Mouse (Mus musculus): ENCODE data around the gene Cdyl. TPM values are rescaled to one million over a fixed set of nuclear protein-coding genes. Genes with fewer than 3 reads are reported as not detected.

Gene Cdyl
- polyA plus RNA-seq, 1 experiment = 5.5 TPM

GRCm38 (mm10) chr13:35770421-35770820, 110.8 kb downstream of the Cdyl start:
- Histone ChIP-seq H3K4me1 (ENCODE audit: control insufficient read depth, insufficient read depth, low read length) (peaks cover 7% of the 10 kb centered on the region; the same call in 1 of the 2 replicates), H3K4me3 (replicated peaks; ENCODE audit: extremely low read depth, low read depth, low read length) (no peak overlapping the region)
- WGBS = 73% methylated on average over 9 of the region's 9 CpGs
- DNase-seq = no peak
- no peak for TF ChIP-seq POLR2A (IDR thresholded peaks at IDR 0.05; ENCODE audit: borderline replicate concordance, extremely low read depth, low read depth, low read length)
- TF ChIP-seq CTCF (IDR thresholded peaks at IDR 0.05; ENCODE audit: insufficient read depth, low read length) = no peak

- Histone ChIP-seq H3K4me1 (ENCODE audit: control insufficient read depth, insufficient read depth, low read length) (peaks cover 3% of the 10 kb centered on the region; the same call in 1 of the 2 replicates), H3K4me3 (replicated peaks; ENCODE audit: extremely low read depth, low read depth, low read length) (no peak overlapping the region)
- TF ChIP-seq POLR2A (IDR thresholded peaks at IDR 0.05; ENCODE audit: borderline replicate concordance, extremely low read depth, low read depth, low read length) (no peak), CTCF (IDR thresholded peaks at IDR 0.05; ENCODE audit: insufficient read depth, low read length) (peak; percentile 39; the same call in 1 of the 2 replicates)
- DNase-seq = peak; percentile 45
- WGBS = 73% methylated on average over 9 of the region's 9 CpGs
Measured at GRCm38 (mm10) chr13:35771968-35772382, 112.3 kb downstream of the Cdyl start.

- TF ChIP-seq POLR2A (IDR thresholded peaks at IDR 0.05; ENCODE audit: borderline replicate concordance, extremely low read depth, low read depth, low read length) = no peak
- peak; percentile 47; the same call in 1 of the 2 replicates for TF ChIP-seq CTCF (IDR thresholded peaks at IDR 0.05; ENCODE audit: insufficient read depth, low read length)
- WGBS = 62% methylated on average over 7 of the region's 7 CpGs
- H3K4me1 ChIP-seq (ENCODE audit: control insufficient read depth, insufficient read depth, low read length) = peaks cover 7% of the 10 kb centered on the region; the same call in 1 of the 2 replicates
- no peak overlapping the region for H3K4me3 ChIP-seq (replicated peaks; ENCODE audit: extremely low read depth, low read depth, low read length)
- DNase-seq = peak; percentile 26
Measured at GRCm38 (mm10) chr13:35773763-35774162, 114.1 kb downstream of the Cdyl start.

- TF ChIP-seq POLR2A (IDR thresholded peaks at IDR 0.05; ENCODE audit: borderline replicate concordance, extremely low read depth, low read depth, low read length) (no peak), CTCF (IDR thresholded peaks at IDR 0.05; ENCODE audit: insufficient read depth, low read length) (no peak)
- Histone ChIP-seq H3K4me3 (replicated peaks; ENCODE audit: extremely low read depth, low read depth, low read length) (no peak overlapping the region), H3K4me1 (ENCODE audit: control insufficient read depth, insufficient read depth, low read length) (peaks cover 4% of the 10 kb centered on the region; the same call in 1 of the 2 replicates)
- 77% methylated on average over 7 of the region's 7 CpGs for WGBS
- no peak for DNase-seq
Measured at GRCm38 (mm10) chr13:35776123-35776522, 116.5 kb downstream of the Cdyl start.

- 77% methylated on average over 3 of the region's 3 CpGs for WGBS
- TF ChIP-seq POLR2A (IDR thresholded peaks at IDR 0.05; ENCODE audit: borderline replicate concordance, extremely low read depth, low read depth, low read length) = no peak
- no peak for TF ChIP-seq CTCF (IDR thresholded peaks at IDR 0.05; ENCODE audit: insufficient read depth, low read length)
- Histone ChIP-seq H3K4me1 (ENCODE audit: control insufficient read depth, insufficient read depth, low read length) (peaks cover 6% of the 10 kb centered on the region; the same call in 1 of the 2 replicates), H3K4me3 (replicated peaks; ENCODE audit: extremely low read depth, low read depth, low read length) (no peak overlapping the region)
- no peak for DNase-seq
Measured at GRCm38 (mm10) chr13:35780714-35781113, 121.1 kb downstream of the Cdyl start.

- DNase-seq = no peak
- TF ChIP-seq CTCF (IDR thresholded peaks at IDR 0.05; ENCODE audit: insufficient read depth, low read length) (no peak), POLR2A (IDR thresholded peaks at IDR 0.05; ENCODE audit: borderline replicate concordance, extremely low read depth, low read depth, low read length) (no peak)
- H3K4me1 ChIP-seq (ENCODE audit: control insufficient read depth, insufficient read depth, low read length) = peaks cover 6% of the 10 kb centered on the region; the same call in 1 of the 2 replicates
- no peak overlapping the region for H3K4me3 ChIP-seq (replicated peaks; ENCODE audit: extremely low read depth, low read depth, low read length)
- WGBS = 43% methylated on average over 3 of the region's 3 CpGs
Measured at GRCm38 (mm10) chr13:35781755-35782154, 122.1 kb downstream of the Cdyl start.

- Histone ChIP-seq H3K4me1 (ENCODE audit: control insufficient read depth, insufficient read depth, low read length) (peaks cover 5% of the 10 kb centered on the region; the same call in 1 of the 2 replicates), H3K4me3 (replicated peaks; ENCODE audit: extremely low read depth, low read depth, low read length) (no peak overlapping the region)
- 64% methylated on average over 2 of the region's 2 CpGs for WGBS
- TF ChIP-seq POLR2A (IDR thresholded peaks at IDR 0.05; ENCODE audit: borderline replicate concordance, extremely low read depth, low read depth, low read length) (no peak), CTCF (IDR thresholded peaks at IDR 0.05; ENCODE audit: insufficient read depth, low read length) (peak; percentile 44)
- peak; percentile 31 for DNase-seq
Measured at GRCm38 (mm10) chr13:35782949-35783348, 123.3 kb downstream of the Cdyl start.

GRCm38 (mm10) chr13:35783576-35783975, 123.9 kb downstream of the Cdyl start:
- no peak for DNase-seq
- H3K4me1 ChIP-seq (ENCODE audit: control insufficient read depth, insufficient read depth, low read length) = peaks cover 2% of the 10 kb centered on the region; the same call in 1 of the 2 replicates
- no peak overlapping the region for H3K4me3 ChIP-seq (replicated peaks; ENCODE audit: extremely low read depth, low read depth, low read length)
- TF ChIP-seq CTCF (IDR thresholded peaks at IDR 0.05; ENCODE audit: insufficient read depth, low read length) = no peak
- TF ChIP-seq POLR2A (IDR thresholded peaks at IDR 0.05; ENCODE audit: borderline replicate concordance, extremely low read depth, low read depth, low read length) = no peak
- 57% methylated on average over 6 of the region's 6 CpGs for WGBS

- no peak for DNase-seq
- WGBS = 91% methylated on average over 4 of the region's 4 CpGs
- no peak for TF ChIP-seq CTCF (IDR thresholded peaks at IDR 0.05; ENCODE audit: insufficient read depth, low read length)
- TF ChIP-seq POLR2A (IDR thresholded peaks at IDR 0.05; ENCODE audit: borderline replicate concordance, extremely low read depth, low read depth, low read length) = no peak
- H3K4me1 ChIP-seq (ENCODE audit: control insufficient read depth, insufficient read depth, low read length) = peaks cover 2% of the 10 kb centered on the region; the same call in 1 of the 2 replicates
- H3K4me3 ChIP-seq (replicated peaks; ENCODE audit: extremely low read depth, low read depth, low read length) = no peak overlapping the region
Measured at GRCm38 (mm10) chr13:35784281-35784680, 124.6 kb downstream of the Cdyl start.

- WGBS = 64% methylated on average over 5 of the region's 5 CpGs
- TF ChIP-seq CTCF (IDR thresholded peaks at IDR 0.05; ENCODE audit: insufficient read depth, low read length) (no peak), POLR2A (IDR thresholded peaks at IDR 0.05; ENCODE audit: borderline replicate concordance, extremely low read depth, low read depth, low read length) (no peak)
Measured at GRCm38 (mm10) chr13:35785330-35785939, 125.8 kb downstream of the Cdyl start.

More at GRCm38 (mm10) chr13:35785330-35785939, 125.8 kb downstream of the Cdyl start:
- Histone ChIP-seq H3K4me3 (replicated peaks; ENCODE audit: extremely low read depth, low read depth, low read length) (no peak overlapping the region), H3K4me1 (ENCODE audit: control insufficient read depth, insufficient read depth, low read length) (peaks cover 2% of the 10 kb centered on the region; the same call in 1 of the 2 replicates)
- no peak for DNase-seq

Measured in lung, adult 2 months (tissue).